In genomic region chr5:88782072-88782765, GRCm38 (mm10) we compare ENCODE assay signal across 28 mouse cellular contexts. TPM values are rescaled to one million over a fixed set of nuclear protein-coding genes. Genes with fewer than 3 reads are reported as not detected.
DNase-seq lines count a peak whose midpoint lies in the region; ATAC-seq and TF ChIP-seq lines count a peak whose summit lies in the region.
"Had no signal": no experiment of that assay in that cellular context is flagged by ENCODE, and none has a peak within 500 bp of the region (broad histone marks: within the 10 kb centered on the region; RNA-seq: fewer than 3 reads in every experiment).

No protein-coding gene starts in this region.

- H3K4me1 ChIP-seq in intestine, embryonic 15.5 days (replicated peaks): no peaks in the 10 kb centered on the region
- no peaks in the 10 kb centered on the region for H3K4me1 ChIP-seq in intestine, postnatal 0 days (replicated peaks; ENCODE audit: control insufficient read depth, insufficient read depth, low read length)
- H3K4me1 ChIP-seq in midbrain, embryonic 11.5 days (ENCODE audit: control insufficient read depth, insufficient read depth, low read length): no peaks in the 10 kb centered on the region
- H3K4me1 ChIP-seq in midbrain, embryonic 16.5 days (ENCODE audit: control insufficient read depth, insufficient read depth, low read length): no peaks in the 10 kb centered on the region
- H3K4me1 ChIP-seq: embryonic facial prominence, embryonic 13.5 days; embryonic facial prominence, embryonic 15.5 days; forebrain, embryonic 10.5 days; forebrain, embryonic 12.5 days had no signal

- TF ChIP-seq CTCF in intestine, postnatal 0 days (IDR thresholded peaks at IDR 0.05; ENCODE audit: low read depth): no peak

- H3K4me2 ChIP-seq in intestine, embryonic 15.5 days (replicated peaks): no peak overlapping the region
- no peak overlapping the region for H3K4me2 ChIP-seq in intestine, postnatal 0 days (replicated peaks; ENCODE audit: low read depth)
- H3K4me2 ChIP-seq in midbrain, embryonic 11.5 days: no peak overlapping the region
- H3K4me2 ChIP-seq in midbrain, embryonic 16.5 days (ENCODE audit: low read length): no peak overlapping the region
- H3K4me2 ChIP-seq: embryonic facial prominence, embryonic 13.5 days; embryonic facial prominence, embryonic 15.5 days; forebrain, embryonic 12.5 days had no signal

- no peak overlapping the region for H3K4me3 ChIP-seq in intestine, embryonic 15.5 days (replicated peaks)
- H3K4me3 ChIP-seq in intestine, postnatal 0 days (ENCODE audit: low read depth, low read length): no peak overlapping the region
- H3K4me3 ChIP-seq in midbrain, embryonic 11.5 days (ENCODE audit: low read depth, low read length): no peak overlapping the region
- no peak overlapping the region for H3K4me3 ChIP-seq in midbrain, embryonic 16.5 days (ENCODE audit: low read depth, low read length)
- H3K4me3 ChIP-seq: embryonic facial prominence, embryonic 13.5 days; embryonic facial prominence, embryonic 15.5 days; erythroblast, embryonic 14.5 days; forebrain, embryonic 10.5 days; forebrain, embryonic 12.5 days had no signal

- H3K27ac ChIP-seq in intestine, embryonic 15.5 days: no peak overlapping the region
- no peak overlapping the region for H3K27ac ChIP-seq in intestine, postnatal 0 days (ENCODE audit: low read depth, low read length)
- H3K27ac ChIP-seq in midbrain, embryonic 11.5 days (ENCODE audit: low read depth, low read length): no peak overlapping the region
- H3K27ac ChIP-seq in midbrain, embryonic 16.5 days (ENCODE audit: low read length): no peak overlapping the region
- H3K27ac ChIP-seq: embryonic facial prominence, embryonic 13.5 days; embryonic facial prominence, embryonic 15.5 days; forebrain, embryonic 10.5 days; forebrain, embryonic 12.5 days had no signal

- peak; percentile 63; the same call in 1 of the 2 replicates for ATAC-seq in intestine, embryonic 15.5 days
- no peak; the same call in 1 of the 2 replicates for ATAC-seq in intestine, postnatal 0 days
- no peak for ATAC-seq in midbrain, embryonic 11.5 days (ENCODE audit: low FRiP score)
- ATAC-seq in midbrain, embryonic 16.5 days: no peak
- ATAC-seq: CD4-positive, CD25-positive, alpha-beta regulatory T cell, adult 4 months; forebrain, embryonic 14.5 days; forebrain, embryonic 16.5 days; Patski had no signal

- peak; percentile 35 for DNase-seq in midbrain, embryonic 11.5 days (ENCODE audit: low spot score, missing footprints)
- peak; percentile 30 for DNase-seq in yolk sac, embryonic 10.5 days (ENCODE audit: low spot score)
- DNase-seq in right cerebral cortex, adult 18-20 months: no peak
- DNase-seq: adrenal gland, adult 2 months; adrenal gland, postnatal 10 days; adrenal gland, postnatal 25 days; B cell, adult 2 months; cerebellum, adult 11 months; cerebellum, adult 18-20 months; cerebellum, adult 8-10 months; cerebellum, adult 9-11 months; cerebellum, postnatal 14 days; cerebellum, postnatal 36 days; embryo, embryonic 11 days had no signal

- no peaks in the 10 kb centered on the region for H3K27me3 ChIP-seq in intestine, embryonic 15.5 days (replicated peaks)
- H3K27me3 ChIP-seq in intestine, postnatal 0 days (replicated peaks; ENCODE audit: control insufficient read depth, insufficient read depth, low read length): no peaks in the 10 kb centered on the region
- no peaks in the 10 kb centered on the region for H3K27me3 ChIP-seq in midbrain, embryonic 11.5 days (ENCODE audit: control insufficient read depth, insufficient read depth, low read length)
- no peaks in the 10 kb centered on the region for H3K27me3 ChIP-seq in midbrain, embryonic 16.5 days (ENCODE audit: control insufficient read depth, insufficient read depth, low read depth, low read length)
- H3K27me3 ChIP-seq: CH12.LX; embryonic facial prominence, embryonic 13.5 days; embryonic facial prominence, embryonic 15.5 days; forebrain, embryonic 12.5 days; Patski had no signal

- H3K9ac ChIP-seq in intestine, embryonic 15.5 days: no peak overlapping the region
- no peak overlapping the region for H3K9ac ChIP-seq in intestine, postnatal 0 days (ENCODE audit: low read depth, low read length)
- H3K9ac ChIP-seq in midbrain, embryonic 11.5 days (ENCODE audit: low read length): no peak overlapping the region
- H3K9ac ChIP-seq in midbrain, embryonic 16.5 days (ENCODE audit: low read depth, low read length): no peak overlapping the region
- H3K9ac ChIP-seq: embryonic facial prominence, embryonic 13.5 days; embryonic facial prominence, embryonic 15.5 days; forebrain, embryonic 12.5 days had no signal

- H3K9me3 ChIP-seq in intestine, embryonic 15.5 days: no peaks in the 10 kb centered on the region
- no peaks in the 10 kb centered on the region for H3K9me3 ChIP-seq in intestine, postnatal 0 days (ENCODE audit: control insufficient read depth)
- H3K9me3 ChIP-seq in midbrain, embryonic 11.5 days (ENCODE audit: control insufficient read depth, low read length): no peaks in the 10 kb centered on the region
- no peaks in the 10 kb centered on the region for H3K9me3 ChIP-seq in midbrain, embryonic 16.5 days (replicated peaks; ENCODE audit: control insufficient read depth, low read length, poor library complexity, severe bottlenecking)
- H3K9me3 ChIP-seq: embryonic facial prominence, embryonic 13.5 days; embryonic facial prominence, embryonic 15.5 days; forebrain, embryonic 10.5 days; forebrain, embryonic 12.5 days; G1E had no signal

- H3K36me3 ChIP-seq in intestine, embryonic 15.5 days: peaks cover 4% of the 10 kb centered on the region; the same call in 1 of the 2 replicates
- peaks cover 14% of the 10 kb centered on the region; the same call in 1 of the 2 replicates for H3K36me3 ChIP-seq in intestine, postnatal 0 days (ENCODE audit: control insufficient read depth, insufficient read depth)
- H3K36me3 ChIP-seq in midbrain, embryonic 11.5 days (ENCODE audit: control insufficient read depth, insufficient read depth, low read length): peaks cover 20% of the 10 kb centered on the region
- peaks cover 23% of the 10 kb centered on the region for H3K36me3 ChIP-seq in midbrain, embryonic 16.5 days (ENCODE audit: control insufficient read depth, insufficient read depth, low read length)

- WGBS in intestine, embryonic 15.5 days: 60% methylated on average over 7 of the region's 7 CpGs
- WGBS in intestine, postnatal 0 days: 49% methylated on average over 7 of the region's 7 CpGs
- 81% methylated on average over 7 of the region's 7 CpGs for WGBS in midbrain, embryonic 11.5 days
- WGBS in midbrain, embryonic 16.5 days: 86% methylated on average over 7 of the region's 7 CpGs

RNA-seq across cellular contexts. Expression of gene Dck, which starts 17.4 kb away (rescaled TPM):
- 38.0 and 44.2 TPM in 2 replicates for polyA plus RNA-seq in intestine, embryonic 15.5 days (2015; fragmentation: Nextera tagmentation; extraction: Ambion mirVana)
- polyA plus RNA-seq in intestine, postnatal 0 days (2015; fragmentation: Nextera tagmentation; extraction: Ambion mirVana): 10.7 and 11.1 TPM in 2 replicates
- polyA plus RNA-seq in midbrain, embryonic 11.5 days (2014; fragmentation: Nextera tagmentation; extraction: Ambion mirVana): 143 and 150 TPM in 2 replicates
- 43.6 and 48.8 TPM in 2 replicates for polyA plus RNA-seq in midbrain, embryonic 16.5 days (2015; fragmentation: Nextera tagmentation; extraction: Ambion mirVana)
